Mouse (Mus musculus) stomach, postnatal 0 days (tissue): ENCODE data around the gene Auts2.

Experiments used
- CTCF ChIP-seq: IDR thresholded peaks from 2 replicates; pipeline ENCODE4 v1.5.1; 2016; ENCODE audit warnings: antibody characterized with exemption, low read depth, mild to moderate bottlenecking, moderate library complexity
- EP300 ChIP-seq: optimal IDR thresholded peaks from 2 replicates; pipeline ENCODE3; 2016; ENCODE audit warnings: antibody characterized with exemption

GRCm38 (mm10) chr5:131832891-131833876 is 710.0 kb downstream of the Auts2 start:
- TF ChIP-seq EP300: no peak
- TF ChIP-seq CTCF: no peak
